Mouse (Mus musculus): Measurements from ENCODE around the gene Map6. TPM values are rescaled to one million over a fixed set of nuclear protein-coding genes. Genes with fewer than 3 reads are reported as not detected.

Gene Map6
- total RNA-seq, 2 experiments from 2014 or later, result 15.7 to 19.9 TPM

DNA sequence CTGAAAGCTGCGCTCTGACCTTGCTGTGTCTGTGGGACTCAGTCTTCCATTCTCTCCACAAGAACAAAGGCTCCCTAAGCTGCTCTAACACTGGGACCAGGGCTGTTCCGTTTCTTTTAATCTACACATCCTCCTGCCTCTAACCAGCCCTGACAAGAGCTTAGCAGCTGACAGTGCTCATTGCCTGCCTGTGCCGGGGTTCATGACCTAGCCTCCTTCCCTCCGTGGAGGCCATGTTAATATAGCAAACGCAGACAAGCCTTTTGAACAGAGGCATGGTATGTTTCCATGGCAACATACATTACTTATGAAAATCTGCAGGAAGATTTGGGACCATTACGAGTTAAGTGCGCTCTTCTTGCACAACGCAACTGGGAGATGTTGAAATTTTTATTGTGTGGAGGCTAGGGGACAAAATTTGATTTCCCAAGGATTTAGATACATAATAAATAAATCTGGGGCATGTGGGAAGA lies 45.5 kb downstream of the Map6 start:
- no peak for DNase-seq (ENCODE audit: low spot score in 2 of 2)

DNA sequence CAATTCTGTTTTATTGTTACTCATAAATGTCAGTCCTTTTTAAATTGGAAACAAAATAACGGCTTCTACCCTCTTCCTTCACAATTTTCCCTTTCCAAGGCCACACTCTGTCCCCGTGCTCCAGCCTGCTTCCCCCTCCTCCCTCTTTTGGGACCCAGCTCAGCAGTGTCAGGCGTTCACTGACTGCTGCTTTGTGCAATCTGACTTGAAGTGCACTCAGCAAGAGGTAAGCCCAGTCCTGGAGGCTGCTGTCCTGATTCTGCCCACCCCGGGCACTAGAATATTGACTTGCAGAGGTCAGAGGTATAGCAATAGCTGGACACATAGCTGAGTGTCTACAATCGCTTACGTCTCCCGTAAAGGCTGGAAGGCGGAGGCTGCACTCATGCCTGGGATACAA lies 46.0 kb downstream of the Map6 start:
- no peak for DNase-seq (ENCODE audit: low spot score in 2 of 2)

DNA sequence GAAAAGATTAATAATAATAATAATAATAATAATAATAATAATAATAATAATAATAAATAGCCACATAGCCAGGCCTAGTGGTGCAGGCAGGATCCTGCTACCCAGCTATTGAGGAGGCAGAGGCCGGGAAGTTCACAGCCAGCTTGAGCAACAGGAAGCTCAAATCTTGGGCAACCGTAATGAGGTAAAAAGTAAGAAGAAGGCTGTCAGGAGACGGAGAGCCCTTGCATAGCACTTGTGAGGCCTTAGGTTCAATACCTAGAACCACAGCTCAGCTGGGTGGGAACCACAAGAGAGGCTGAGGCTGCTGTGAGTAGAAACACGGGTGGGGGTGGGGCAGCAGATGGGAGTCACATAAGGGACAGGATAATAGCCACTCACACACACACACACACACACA lies 47.3 kb downstream of the Map6 start:
- DNase-seq (ENCODE audit: low spot score in 2 of 2), result no peak

DNA sequence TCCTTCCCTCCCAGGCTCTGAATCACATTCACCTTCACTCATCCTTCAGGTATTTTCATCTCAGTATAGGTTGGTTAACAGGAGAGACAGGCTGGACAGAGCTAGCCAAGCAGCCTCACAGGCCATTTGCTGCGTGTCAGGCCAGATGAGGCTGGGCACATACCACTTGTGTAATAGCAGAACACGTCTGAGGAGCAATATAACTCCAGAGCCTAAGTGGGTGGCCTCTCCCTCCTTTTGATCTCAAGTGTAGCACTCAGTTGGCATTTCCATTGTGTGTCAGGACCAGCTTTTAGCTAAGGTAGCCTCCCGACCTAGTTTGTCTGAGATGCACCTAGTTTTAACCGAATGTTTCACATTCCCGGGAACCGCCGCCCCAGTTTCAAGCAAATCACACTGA lies 49.0 kb downstream of the Map6 start:
- DNase-seq (ENCODE audit: low spot score in 2 of 2), result no peak

DNA sequence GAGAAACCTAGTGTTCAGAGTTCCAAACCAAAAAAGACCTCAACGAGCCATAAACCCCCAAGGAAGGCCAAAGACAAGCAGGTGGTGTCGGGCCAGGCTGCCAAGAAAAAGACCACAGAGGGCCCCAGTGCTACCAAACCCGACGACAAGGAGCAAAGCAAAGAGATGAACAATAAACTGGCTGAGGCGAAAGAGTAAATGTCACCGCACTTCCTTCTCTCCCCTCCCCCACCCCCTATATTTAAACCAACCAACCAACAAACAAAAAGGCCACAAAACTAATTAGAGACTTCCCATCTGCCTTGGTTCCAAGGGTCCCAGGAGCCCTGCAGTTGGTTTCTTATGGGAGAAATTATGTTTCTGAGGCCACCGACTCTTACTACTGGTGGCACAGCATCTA lies 50.2 kb downstream of the Map6 start:
- DNase-seq (ENCODE audit: low spot score in 2 of 2), result no peak

DNA sequence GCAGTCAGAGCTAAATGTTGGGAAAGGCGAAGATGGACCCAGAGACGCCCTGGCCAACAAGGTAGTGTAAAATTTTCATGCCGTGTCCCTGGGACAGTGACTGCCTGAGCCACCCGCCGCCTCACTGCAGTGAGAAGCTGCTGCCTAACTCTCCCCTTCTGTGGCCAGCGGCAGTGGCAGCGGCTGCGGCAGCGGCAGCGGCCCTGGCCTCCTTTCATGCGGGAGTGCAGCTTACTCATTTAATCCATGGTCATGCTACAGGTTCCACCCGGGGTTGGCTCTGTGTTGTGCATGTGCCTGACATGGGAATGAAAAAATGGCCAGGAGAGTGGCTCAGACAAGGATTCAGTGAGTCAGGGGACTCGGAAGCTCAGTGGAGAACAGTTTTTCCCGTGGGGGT lies 53.3 kb downstream of the Map6 start:
- DNase-seq (ENCODE audit: low spot score in 2 of 2), result peak in 1 of 2 experiments; percentile 25

DNA sequence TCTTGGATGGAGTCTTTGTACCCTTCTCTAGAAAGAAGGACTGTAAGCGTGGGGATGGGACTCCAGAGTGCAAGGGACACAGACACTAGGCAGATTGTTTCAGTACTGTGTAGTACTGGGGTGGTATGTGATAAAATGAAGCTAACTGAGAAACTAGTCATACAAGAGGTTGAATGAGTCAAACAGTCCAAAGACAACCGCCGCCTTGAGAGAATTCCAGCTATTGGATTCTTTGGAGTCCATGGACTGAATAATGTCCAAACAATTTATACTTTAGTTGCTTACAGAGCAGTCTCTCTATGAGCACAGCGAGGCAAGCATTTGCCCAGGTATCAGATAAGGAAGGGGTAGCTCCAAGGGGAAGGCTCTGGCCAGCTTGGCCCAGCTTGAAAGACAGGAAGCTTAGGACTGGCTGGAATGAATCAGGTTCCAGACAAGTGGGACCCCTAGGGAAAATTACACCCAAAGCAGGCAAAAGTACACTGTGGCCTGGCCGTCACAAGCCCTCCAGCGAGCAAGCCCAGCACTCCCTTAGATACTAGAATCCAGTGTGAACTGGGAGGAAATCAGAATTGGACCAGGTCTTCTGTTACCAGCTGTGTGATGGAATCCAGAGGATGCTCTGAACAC lies 55.6 kb downstream of the Map6 start:
- DNase-seq (ENCODE audit: low spot score in 2 of 2), result no peak

DNA sequence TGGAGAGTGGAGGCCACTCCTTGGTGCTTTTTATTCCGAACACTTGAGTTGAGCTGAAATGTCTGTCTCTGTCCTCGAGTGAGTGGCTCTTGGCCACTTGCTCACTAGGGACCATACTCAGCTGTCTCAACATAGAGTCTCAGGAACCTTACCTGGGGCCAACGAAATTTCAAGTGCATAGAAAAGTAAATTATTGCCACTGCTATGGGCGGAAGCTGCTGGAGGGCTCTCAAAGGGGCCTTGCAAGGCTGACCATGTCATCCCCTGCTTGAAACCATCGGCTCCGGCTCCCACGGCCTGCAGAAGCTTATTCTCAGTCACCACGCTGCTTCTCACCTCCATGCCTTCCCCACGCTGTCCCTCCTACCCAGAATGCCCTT lies 56.1 kb downstream of the Map6 start:
- no peak for DNase-seq (ENCODE audit: low spot score in 2 of 2)

DNA sequence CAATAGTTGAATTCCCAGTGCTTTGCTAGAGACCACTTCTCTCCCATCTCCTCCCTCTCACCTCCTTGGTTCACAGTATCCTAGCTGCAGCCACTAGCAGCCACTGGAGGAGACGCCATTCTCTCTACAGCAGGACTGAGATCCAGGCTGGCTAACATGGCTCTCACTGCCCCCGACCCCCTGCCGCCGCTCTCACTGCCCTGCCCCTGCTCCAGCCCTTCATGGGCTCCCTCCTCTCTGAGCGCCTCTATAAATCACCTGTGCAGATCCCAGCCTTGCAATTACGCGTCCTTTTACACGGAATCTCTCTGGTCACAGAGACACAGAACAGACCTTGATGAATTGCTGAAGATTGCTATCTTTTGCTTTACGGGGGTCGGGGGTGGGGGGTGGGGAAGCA lies 57.6 kb downstream of the Map6 start:
- DNase-seq (ENCODE audit: low spot score in 2 of 2), result no peak

DNA sequence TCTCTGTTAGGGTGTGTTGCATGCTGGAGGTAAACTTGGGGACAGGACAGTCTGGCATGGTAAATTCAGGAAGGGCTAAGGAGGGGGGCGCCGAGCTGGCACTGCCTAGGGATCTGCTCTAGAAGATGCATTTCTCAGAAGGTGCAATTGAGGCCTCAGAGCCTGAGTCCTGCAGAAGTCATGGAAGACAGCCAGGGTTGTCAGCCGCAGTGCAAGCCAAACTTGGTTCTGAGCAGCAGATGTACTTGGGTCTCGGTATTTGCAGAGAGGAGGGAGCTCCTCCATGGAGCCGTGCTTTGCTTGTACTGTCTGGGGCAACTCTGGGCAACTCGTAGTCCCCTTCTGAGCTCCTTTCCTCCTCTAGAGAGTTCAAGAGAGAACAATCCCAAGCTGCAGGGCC lies 58.9 kb downstream of the Map6 start:
- DNase-seq (ENCODE audit: low spot score in 2 of 2), result no peak

DNA sequence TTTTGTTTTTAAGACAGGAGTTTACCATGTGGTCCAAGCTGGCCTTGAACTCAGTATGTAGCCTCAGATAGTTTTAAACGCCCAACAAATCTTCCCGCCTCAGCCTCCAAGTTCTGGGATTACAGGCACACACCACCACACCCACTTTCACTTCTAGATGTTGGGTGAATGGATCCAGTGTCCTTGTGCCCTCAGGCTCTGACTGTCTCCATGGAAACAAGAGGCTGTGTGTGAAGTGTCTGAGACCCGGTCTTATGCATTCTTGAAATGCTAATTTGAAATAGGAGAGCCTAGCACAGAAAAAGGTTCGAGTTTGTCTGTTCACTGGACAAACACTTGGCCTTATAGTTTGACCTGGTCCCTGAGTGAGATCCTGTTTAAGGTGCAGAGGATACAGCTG lies 61.6 kb downstream of the Map6 start:
- DNase-seq (ENCODE audit: low spot score in 2 of 2), result no peak

DNA sequence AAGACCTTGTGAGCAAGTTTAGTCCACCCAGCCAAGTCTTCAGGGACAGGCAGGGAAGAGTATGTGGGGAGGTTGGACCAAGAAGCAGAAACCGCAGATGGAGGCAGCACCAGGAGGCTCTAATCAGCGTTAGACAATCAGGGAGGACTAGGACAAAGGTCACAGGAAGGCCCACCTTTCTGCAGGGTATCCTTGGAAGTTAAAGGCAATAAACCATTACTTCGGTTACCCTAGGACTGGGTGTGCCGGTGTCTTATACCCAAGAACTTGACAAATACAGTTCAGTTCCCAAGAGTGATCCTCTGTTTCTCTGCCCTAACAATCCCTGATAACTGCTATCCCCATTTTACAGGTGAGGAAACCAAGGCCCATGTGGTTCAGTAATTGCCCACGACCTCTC lies 62.8 kb downstream of the Map6 start:
- no peak for DNase-seq (ENCODE audit: low spot score in 2 of 2)

DNA sequence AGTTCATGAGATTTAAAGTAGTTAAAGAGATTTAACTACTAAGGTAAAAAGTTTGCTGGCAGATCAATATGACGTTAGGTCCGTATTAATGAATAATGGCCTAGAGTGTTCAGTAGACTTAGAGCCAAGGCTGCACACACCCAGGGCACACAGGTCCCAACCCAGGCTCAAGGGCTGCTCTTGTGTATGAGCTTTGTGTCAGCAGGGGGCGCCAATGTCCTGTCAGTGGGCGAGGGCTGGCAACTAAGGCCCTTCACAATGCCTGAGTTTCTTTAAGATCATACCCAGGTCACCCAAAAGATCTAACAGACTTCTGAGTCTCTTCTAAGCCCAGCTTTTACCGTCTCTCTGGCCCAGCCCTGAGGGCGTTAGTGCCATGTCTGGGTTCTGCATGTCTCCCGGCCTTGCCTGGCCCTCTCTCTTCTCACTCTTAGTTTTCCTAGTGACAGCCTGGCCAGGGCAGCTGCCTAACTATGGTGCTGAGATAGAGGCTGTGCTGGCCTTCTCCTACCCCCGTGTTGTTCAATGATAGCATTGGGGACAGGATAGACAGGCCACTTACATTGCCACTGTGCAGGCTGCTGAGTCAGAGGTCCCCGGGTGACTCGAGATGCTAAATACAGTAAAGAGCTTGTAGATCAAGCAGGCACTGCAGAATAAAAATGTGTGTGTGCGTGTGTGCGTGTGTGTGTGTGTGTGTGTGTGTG lies 65.7 kb downstream of the Map6 start:
- peak; percentile 75 to 83 for DNase-seq (ENCODE audit: low spot score in 2 of 2)

DNA sequence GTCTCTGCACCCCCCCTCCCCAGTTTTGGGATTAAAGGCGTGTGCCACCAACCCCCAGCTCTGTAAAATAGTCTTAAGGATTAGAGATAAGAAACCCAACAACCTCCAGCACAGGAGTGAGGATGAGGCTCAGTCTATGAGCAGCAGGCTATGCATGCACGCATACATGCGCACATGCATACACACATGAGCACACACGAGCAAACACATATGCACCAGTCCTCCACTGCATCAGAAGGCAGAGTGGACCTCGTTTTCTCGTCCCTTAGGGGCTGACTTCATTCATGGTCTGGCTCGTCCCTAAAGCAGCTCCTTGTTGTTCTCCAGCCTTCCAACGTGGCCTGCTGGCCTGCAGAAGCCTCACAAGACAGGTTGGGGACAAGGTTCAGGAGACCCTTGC lies 73.5 kb downstream of the Map6 start:
- no peak for DNase-seq (ENCODE audit: low spot score in 2 of 2)

DNA sequence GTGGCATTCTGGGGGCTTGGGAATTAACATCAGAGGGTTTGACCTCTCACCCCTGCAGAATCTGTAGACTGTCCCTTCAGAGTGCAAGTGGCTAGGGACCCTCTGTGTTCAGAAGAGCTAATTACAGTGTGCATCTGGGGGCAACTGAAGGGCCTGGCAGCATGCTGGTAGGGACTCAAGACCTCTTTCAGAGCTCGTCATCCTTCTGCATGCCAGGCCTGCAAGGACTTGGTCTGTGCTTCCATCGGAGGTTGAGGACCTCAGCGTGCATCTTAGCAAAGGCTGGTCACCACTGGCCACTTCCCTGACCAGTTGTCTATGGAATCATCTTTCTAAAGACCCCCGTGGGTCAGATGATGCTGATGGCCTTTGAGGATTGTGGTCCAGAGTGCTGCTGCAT lies 76.3 kb downstream of the Map6 start:
- DNase-seq (ENCODE audit: low spot score in 2 of 2), result no peak

DNA sequence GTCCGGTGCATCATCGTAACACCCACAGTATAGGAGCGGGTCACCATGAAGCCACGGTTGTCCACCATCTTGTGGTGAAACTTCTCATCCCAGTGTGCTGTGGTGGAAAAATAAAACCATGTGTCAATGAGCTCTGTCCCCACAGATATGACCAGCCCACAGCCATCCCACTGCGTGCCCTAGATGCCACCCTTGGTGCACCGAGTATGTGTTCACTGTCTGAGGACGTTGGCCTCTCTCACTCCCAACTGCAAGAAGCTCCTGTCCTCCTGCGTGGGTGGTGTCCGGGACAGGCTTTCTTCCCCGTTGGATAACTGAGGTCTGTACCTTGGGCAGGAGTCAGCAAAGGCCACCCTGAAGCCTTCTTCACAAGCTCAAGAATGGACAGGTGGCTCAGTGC lies 80.0 kb downstream of the Map6 start:
- no peak for DNase-seq (ENCODE audit: low spot score in 2 of 2)

DNA sequence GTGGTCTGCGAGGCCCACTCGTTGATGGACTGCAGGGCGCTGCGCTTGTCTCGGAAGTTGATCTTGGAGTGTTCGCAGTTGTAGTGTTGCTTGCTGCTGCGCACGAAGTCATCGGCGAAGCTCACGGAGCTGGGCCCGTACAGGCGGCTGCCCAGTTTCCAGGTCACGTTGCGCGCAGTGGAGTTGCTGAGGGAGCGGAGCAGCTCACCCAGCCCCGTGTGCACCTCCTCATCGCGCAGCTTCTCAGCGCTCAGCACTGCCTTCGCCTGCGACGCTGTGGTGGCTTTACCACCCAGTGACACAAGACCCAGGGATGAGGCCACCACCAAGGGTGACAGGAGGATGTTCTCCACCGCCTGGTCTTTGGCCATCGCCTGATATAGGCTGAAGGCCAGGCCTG lies 81.6 kb downstream of the Map6 start:
- DNase-seq (ENCODE audit: low spot score in 2 of 2), result no peak

DNA sequence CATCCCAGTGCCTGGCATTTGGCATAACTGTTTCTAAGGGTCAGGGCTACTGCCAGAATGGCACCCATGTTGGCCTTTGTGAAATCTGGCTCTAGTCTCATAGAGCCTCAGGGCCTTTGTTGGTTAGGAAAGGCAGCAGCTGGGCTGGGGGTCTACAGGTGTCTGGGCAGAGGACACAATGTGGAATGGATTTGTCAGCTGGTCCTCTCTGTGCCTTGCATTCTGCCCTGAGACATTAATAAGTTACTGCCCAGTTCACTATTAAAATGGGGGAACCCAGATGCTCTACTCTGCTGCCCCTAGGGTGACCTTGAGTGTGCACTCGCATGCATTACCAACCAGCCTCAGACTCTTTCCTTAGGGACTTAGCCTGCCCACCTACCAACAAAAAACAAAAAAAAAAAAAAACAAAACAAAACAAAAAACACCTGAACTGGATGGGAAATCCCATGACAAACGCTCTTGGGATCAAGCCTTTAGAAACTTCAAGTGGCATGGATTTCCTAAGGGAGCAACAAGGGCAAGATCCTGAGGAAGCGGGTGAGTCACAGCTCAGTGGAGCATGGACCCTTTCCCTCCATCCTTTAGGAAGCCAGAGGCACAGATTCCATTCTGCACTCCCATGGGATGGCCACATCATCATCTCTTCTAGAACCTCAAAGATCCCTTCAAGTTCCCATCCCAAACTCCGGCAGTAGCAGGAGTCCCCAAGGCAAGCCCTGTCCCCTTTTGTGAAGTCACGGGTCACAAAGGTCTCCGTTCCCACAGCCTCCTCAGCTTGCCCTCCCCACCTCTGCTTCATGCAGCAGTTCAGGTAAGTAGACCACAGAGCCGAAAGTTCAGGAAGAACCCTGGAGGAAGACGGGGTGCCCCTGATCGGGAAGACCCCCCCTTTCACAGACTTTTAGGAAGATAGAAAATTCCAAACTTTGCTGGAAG lies 82.8 kb downstream of the Map6 start:
- DNase-seq (ENCODE audit: low spot score in 2 of 2), result no peak

DNA sequence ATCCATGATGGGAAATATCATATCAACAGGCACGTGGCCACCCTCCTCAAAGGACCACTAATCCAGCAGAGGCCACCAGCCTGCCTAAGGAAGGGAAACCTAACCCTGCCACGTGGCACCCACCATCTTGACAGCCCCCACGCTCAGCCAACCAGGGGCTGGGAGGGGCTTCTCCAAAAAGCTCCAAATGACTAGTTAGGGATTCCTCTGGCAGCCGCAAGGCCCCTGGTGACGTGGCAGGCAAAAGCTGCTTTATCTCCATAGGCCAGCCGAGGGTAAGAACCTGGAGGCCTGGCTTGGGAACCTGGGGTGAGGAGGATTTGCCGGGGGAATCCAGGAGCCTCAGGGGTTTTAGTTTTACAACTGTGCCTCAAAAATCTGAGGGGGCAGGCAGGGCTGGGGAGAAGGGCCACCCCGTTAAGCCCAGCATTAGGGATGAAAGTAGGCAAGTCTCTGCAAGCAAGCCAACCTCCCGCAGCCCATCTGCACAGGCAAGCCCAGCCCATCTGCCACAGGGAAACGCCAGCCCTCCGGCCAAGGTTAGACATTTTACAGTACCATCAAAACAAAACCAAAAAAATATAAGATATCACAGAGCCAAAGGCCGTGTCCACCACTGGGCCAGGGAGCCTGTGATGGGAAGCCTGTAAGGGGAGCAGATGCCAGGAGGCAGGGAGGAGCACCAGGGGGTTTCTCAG lies 84.0 kb downstream of the Map6 start:
- DNase-seq (ENCODE audit: low spot score in 2 of 2), result no peak

DNA sequence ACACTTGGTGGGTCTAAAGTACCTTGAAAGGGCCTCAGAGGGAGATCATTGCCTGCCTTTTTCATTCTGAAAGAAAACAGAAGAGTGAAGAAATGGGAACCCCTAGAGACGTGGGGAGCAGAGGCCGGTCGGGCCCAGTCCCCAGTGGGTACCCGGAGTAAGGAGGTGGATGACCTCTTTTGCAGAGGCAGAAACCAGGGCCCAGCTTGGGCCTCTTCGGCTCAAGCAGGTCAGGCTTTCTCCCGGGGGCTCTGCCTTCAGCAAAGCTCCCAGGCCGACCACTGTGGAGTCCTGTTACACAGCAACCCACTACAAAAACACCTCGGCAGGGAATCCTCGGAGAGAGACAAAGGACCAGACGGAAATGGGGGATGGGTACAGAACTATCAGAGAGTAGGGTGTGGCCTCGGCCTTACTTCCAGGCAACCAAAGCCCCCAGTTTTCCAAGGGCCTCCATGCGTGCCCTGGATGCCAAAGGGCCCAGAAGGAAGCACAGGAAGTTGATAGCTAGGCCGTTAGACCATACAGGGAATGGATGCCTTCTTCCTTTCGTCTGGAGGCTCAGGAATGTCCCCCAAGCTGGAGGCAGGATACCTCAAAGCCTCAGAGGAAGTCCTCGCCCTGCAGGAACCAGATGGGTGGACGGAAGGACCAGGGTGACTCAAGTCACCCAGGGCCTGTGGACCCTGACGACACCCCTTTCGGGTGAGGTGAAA lies 84.7 kb downstream of the Map6 start:
- no peak for DNase-seq (ENCODE audit: low spot score in 2 of 2)
